Mouse (Mus musculus): ENCODE measurements around the gene Gstt2. TPM values are rescaled to one million over a fixed set of nuclear protein-coding genes. Genes with fewer than 3 reads are reported as not detected.
A peak's percentile ranks its signal among the peaks of the same experiment; 100 is the strongest.

Gstt2 gene
- polyA plus RNA-seq (2014; fragmentation: Nextera tagmentation; extraction: Ambion mirVana): 6.5 and 7.2 TPM in 2 replicates

DNA sequence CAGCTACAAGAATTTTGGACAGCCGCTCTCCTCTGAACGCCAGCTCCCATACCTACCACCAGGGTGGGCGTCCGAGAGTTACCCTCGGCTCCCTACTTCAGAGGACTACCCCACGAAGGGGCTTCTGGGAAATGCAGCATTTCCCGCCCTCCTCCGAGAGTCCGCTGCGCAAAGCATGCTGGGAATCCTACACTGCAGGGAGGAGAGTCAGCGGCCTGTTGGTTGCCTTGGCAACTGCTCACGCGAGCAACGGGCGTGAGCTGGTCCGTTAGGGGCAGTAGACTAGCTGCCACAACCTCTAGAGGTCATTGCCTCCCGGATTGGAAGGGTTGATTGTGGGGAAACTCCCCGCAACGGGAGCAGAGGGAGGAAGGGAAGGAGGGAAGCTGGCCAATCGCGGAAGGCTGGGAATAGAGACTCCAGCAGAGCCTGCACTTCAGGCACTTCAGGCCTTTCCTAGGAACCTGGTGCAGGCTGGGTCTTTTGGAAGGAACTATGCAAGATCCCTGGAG, at the start of gene Gstt2:
TSS of gene Gstt2 (minus strand) at position 177 of the 512 bp plus-strand sequence.
- peak within 1 kb of the TSS; percentile 33 for H3K4me3 ChIP-seq (ENCODE audit: low read depth, low read length)
- DNase-seq (ENCODE audit: low spot score) (peak; percentile 95), ATAC-seq (ENCODE audit: insufficient read depth, low FRiP score, low TSS enrichment) (peak; percentile 87)
- peaks cover 11% of the 10 kb centered on the region; the same call in 1 of the 2 replicates for H3K27me3 ChIP-seq (ENCODE audit: control insufficient read depth, insufficient read depth, low read length)
- WGBS: 0% methylated on average over 21 of the region's 21 CpGs
- H3K4me2 ChIP-seq (ENCODE audit: low read depth): peak within 1 kb of the TSS; percentile 45
- H3K9ac ChIP-seq (ENCODE audit: low read length): peak within 1 kb of the TSS; percentile 58
- H3K9me3 ChIP-seq (ENCODE audit: control insufficient read depth, low read length): no peaks in the 10 kb centered on the region
- H3K36me3 ChIP-seq (ENCODE audit: control insufficient read depth, insufficient read depth, low read length): no peaks in the 10 kb centered on the region
- H3K27ac ChIP-seq (ENCODE audit: low read depth, low read length): peak within 1 kb of the TSS; percentile 49
- H3K4me1 ChIP-seq (ENCODE audit: control insufficient read depth, insufficient read depth, low read length): peaks cover 8% of the 10 kb centered on the region; the same call in 1 of the 2 replicates

DNA sequence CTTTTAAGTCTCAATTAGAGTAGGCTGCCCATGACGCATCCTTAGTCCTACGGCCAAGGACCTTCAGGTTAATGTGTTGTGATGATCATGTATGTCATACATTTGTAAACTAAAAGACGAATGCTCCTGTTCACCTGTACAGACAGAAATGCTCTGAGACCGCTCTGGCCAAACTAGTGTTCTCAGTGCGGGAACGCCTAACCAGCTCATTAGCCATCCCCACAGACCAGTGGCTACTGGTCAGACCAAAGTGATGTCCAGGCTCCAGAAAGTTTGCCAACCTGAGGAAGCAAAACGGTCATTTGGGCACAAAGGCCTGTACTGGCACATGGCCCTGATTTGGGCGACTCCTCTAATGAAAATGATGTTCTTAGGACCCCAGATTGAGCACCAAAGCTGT, 47.5 kb upstream of the Gstt2 start:
- H3K27me3 ChIP-seq (ENCODE audit: control insufficient read depth, insufficient read depth, low read length): no peaks in the 10 kb centered on the region
- H3K27ac ChIP-seq (ENCODE audit: low read depth, low read length): no peak overlapping the region
- ATAC-seq (ENCODE audit: insufficient read depth, low FRiP score, low TSS enrichment) (no peak), DNase-seq (ENCODE audit: low spot score) (no peak)
- H3K9ac ChIP-seq (ENCODE audit: low read length): no peak overlapping the region
- no peak overlapping the region for H3K4me2 ChIP-seq (ENCODE audit: low read depth)
- H3K4me1 ChIP-seq (ENCODE audit: control insufficient read depth, insufficient read depth, low read length): no peaks in the 10 kb centered on the region
- H3K36me3 ChIP-seq (ENCODE audit: control insufficient read depth, insufficient read depth, low read length): no peaks in the 10 kb centered on the region
- H3K9me3 ChIP-seq (ENCODE audit: control insufficient read depth, low read length): no peaks in the 10 kb centered on the region
- WGBS: 95% methylated on average over 8 of the region's 8 CpGs
- no peak overlapping the region for H3K4me3 ChIP-seq (ENCODE audit: low read depth, low read length)

DNA sequence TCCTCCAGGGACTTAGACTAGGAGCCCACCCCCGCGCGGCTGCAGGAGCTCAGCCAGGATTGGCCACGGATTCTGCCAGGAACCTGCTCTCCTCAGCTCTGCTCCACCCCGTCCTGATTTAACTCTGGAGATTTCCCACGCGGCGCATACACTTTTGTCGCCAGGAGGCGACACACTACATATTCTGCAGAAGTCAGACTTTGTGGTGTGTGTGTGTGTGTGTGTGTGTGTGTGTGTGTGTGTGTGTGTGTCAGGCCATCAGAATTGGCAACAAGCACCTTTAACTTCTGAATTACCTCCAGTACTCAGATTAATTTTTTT, 46.0 kb upstream of the Gstt2 start:
- Histone ChIP-seq H3K4me3 (ENCODE audit: low read depth, low read length) (no peak overlapping the region), H3K9me3 (ENCODE audit: control insufficient read depth, low read length) (no peaks in the 10 kb centered on the region), H3K27ac (ENCODE audit: low read depth, low read length) (no peak overlapping the region), H3K27me3 (ENCODE audit: control insufficient read depth, insufficient read depth, low read length) (no peaks in the 10 kb centered on the region), H3K36me3 (ENCODE audit: control insufficient read depth, insufficient read depth, low read length) (no peaks in the 10 kb centered on the region), H3K9ac (ENCODE audit: low read length) (no peak overlapping the region), H3K4me1 (ENCODE audit: control insufficient read depth, insufficient read depth, low read length) (no peaks in the 10 kb centered on the region), H3K4me2 (ENCODE audit: low read depth) (peak overlapping the region; percentile 19; the same call in 1 of the 2 replicates)
- DNase-seq (ENCODE audit: low spot score) (peak; percentile 75), ATAC-seq (ENCODE audit: insufficient read depth, low FRiP score, low TSS enrichment) (no peak; the same call in 1 of the 2 replicates)
- under 1% methylated on average over 10 of the region's 10 CpGs for WGBS

DNA sequence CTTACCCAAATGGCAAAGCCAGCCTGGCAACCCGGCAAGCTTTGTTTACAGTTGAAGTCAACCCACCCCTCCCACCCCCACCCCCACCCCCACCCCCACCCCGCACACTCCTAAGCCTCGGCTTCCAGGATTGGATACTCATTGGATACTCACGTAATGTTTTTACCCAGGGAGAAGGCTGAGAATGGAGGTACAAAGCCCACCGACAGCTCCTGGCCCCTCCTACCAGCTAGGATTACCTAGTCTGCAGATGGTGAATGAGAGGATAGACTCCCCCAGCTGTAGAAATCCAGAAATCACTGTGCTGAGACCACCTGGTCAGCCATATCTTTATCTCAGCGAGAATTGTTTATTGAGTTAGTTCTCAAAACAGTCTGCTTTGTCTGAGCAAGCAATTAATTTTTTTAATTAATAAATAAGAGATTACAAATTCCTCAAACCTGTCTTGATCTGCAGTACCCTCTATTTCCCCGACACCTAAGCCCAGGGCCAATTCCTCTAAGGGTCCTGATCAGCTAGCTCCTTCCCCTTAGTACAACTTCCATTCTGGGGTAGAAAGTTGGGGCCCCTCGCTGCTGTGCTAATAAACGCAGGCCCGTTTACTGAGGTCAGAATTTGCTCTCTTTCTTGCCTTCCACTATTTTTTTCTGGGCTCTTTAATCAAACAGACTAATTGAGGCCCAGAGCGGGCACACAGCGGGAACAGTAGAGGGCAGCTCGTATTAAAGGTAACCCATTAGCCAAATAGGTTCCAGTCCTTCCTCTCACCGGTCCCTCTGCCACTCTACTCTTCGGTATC, 45.4 kb upstream of the Gstt2 start:
- Histone ChIP-seq H3K4me1 (ENCODE audit: control insufficient read depth, insufficient read depth, low read length) (no peaks in the 10 kb centered on the region), H3K9ac (ENCODE audit: low read length) (no peak overlapping the region), H3K27ac (ENCODE audit: low read depth, low read length) (no peak overlapping the region), H3K9me3 (ENCODE audit: control insufficient read depth, low read length) (no peaks in the 10 kb centered on the region), H3K27me3 (ENCODE audit: control insufficient read depth, insufficient read depth, low read length) (no peaks in the 10 kb centered on the region), H3K4me3 (ENCODE audit: low read depth, low read length) (no peak overlapping the region), H3K4me2 (ENCODE audit: low read depth) (peak overlapping the region; percentile 19; the same call in 1 of the 2 replicates), H3K36me3 (ENCODE audit: control insufficient read depth, insufficient read depth, low read length) (no peaks in the 10 kb centered on the region)
- DNase-seq (ENCODE audit: low spot score) (no peak), ATAC-seq (ENCODE audit: insufficient read depth, low FRiP score, low TSS enrichment) (peak; percentile 50; the same call in 1 of the 2 replicates)
- WGBS: 4% methylated on average over 15 of the region's 15 CpGs

DNA sequence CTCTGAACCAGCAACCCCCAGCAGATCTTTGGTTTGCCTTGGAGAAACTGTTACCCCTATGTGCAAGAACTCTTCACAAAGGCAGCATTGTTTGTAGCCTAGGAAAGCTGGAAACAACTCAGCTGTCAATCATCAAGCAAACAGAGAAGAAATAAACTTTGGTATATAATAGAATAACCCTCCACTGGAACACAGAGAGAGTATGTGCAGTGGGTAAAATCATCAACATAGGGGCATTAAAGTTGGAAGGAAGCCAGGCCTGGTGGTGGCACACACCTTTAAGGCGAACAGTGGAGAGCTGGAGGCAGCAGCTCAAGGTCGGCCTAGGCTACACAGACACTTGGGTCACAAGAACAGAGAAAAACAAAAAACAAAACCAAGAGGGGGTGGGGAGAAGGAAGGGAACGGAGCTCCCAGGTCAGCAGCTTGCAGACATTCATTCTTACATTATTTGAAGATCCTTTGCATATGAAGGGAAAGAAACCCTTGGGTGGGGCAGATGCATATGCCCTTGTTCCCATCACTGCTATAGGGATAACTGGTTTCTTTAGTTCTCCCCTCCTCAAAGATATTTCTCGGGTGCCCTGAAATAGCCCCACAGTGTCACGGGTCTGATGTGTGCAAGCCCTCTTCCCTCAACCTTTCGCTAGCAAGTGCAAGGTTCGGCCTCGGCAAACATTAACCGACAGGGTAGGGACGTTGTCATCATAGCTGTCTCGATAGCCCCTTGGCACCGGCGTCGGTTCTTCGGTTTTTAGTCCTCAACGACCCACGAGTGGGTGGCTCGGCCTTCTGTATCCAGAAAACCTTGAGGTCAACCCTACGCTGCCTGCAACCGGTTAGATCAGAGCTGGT, 44.6 kb upstream of the Gstt2 start:
- H3K9me3 ChIP-seq (ENCODE audit: control insufficient read depth, low read length): no peaks in the 10 kb centered on the region
- ATAC-seq (ENCODE audit: insufficient read depth, low FRiP score, low TSS enrichment) (no peak), DNase-seq (ENCODE audit: low spot score) (no peak)
- H3K4me3 ChIP-seq (ENCODE audit: low read depth, low read length): no peak overlapping the region
- no peaks in the 10 kb centered on the region for H3K36me3 ChIP-seq (ENCODE audit: control insufficient read depth, insufficient read depth, low read length)
- no peak overlapping the region for H3K4me2 ChIP-seq (ENCODE audit: low read depth)
- H3K9ac ChIP-seq (ENCODE audit: low read length): no peak overlapping the region
- no peak overlapping the region for H3K27ac ChIP-seq (ENCODE audit: low read depth, low read length)
- WGBS: 18% methylated on average over 20 of the region's 20 CpGs
- no peaks in the 10 kb centered on the region for H3K27me3 ChIP-seq (ENCODE audit: control insufficient read depth, insufficient read depth, low read length)
- no peaks in the 10 kb centered on the region for H3K4me1 ChIP-seq (ENCODE audit: control insufficient read depth, insufficient read depth, low read length)

DNA sequence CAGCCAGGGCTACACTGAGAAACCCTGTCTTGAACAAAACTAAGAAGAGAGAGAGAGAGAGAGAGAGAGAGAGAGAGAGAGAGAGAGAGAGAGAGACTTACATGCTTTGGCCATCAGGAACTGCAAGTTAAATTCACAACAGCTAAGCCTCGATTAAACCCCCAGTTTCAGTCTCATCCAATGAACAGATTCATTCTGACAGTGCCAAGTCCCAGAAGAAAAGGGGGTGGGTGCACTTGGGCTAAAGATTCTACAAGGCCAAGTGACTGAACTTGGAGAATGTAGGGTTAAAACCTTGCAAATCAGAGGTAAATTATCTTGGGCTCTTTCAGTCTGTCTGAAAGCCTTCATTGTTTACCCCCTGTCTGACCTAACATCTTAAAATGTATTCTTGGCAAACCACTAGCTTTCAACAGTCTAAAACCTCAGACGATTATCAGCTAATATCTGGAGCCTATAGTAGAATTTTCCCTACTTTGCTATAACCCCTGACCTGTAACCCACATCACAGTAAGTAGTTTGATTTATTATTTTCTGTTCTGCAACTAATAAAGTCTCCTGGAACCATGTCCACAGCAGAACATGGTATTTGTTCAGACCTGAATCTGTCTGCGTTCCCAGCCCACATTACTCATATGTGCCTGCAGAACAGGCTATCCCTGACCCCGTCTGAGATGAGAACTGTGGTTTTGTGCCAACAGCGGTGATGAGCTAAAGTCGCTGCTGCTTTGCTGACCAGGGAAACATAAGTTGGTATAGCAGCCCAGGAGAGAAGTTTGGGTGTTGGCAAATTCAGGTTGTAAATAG, 43.8 kb upstream of the Gstt2 start:
- Histone ChIP-seq H3K4me3 (ENCODE audit: low read depth, low read length) (no peak overlapping the region), H3K27me3 (ENCODE audit: control insufficient read depth, insufficient read depth, low read length) (no peaks in the 10 kb centered on the region), H3K36me3 (ENCODE audit: control insufficient read depth, insufficient read depth, low read length) (no peaks in the 10 kb centered on the region), H3K27ac (ENCODE audit: low read depth, low read length) (no peak overlapping the region), H3K9me3 (ENCODE audit: control insufficient read depth, low read length) (no peaks in the 10 kb centered on the region), H3K4me1 (ENCODE audit: control insufficient read depth, insufficient read depth, low read length) (no peaks in the 10 kb centered on the region), H3K9ac (ENCODE audit: low read length) (no peak overlapping the region), H3K4me2 (ENCODE audit: low read depth) (no peak overlapping the region)
- DNase-seq (ENCODE audit: low spot score) (no peak), ATAC-seq (ENCODE audit: insufficient read depth, low FRiP score, low TSS enrichment) (no peak)
- WGBS: 75% methylated on average over 6 of the region's 6 CpGs

DNA sequence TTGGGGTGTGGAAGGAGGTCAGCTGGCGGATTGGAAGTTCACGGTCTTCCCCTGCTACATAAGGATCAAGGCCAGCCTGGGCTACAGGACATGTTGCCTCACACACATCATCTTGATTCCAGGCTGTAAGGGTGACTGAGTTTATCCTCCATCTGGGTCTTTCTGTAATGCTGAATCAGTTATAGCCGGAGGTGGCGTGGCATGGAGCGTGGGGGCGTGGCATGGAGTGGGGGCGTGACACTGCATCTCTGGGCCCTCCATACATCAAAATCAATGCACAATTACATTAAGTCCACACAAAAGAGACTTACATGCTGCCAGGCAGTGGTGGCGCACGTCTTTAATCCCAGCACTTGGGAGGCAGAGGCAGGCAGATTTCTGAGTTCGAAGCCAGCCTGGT, 43.1 kb upstream of the Gstt2 start:
- no peak overlapping the region for H3K27ac ChIP-seq (ENCODE audit: low read depth, low read length)
- no peaks in the 10 kb centered on the region for H3K36me3 ChIP-seq (ENCODE audit: control insufficient read depth, insufficient read depth, low read length)
- no peaks in the 10 kb centered on the region for H3K27me3 ChIP-seq (ENCODE audit: control insufficient read depth, insufficient read depth, low read length)
- H3K9me3 ChIP-seq (ENCODE audit: control insufficient read depth, low read length): no peaks in the 10 kb centered on the region
- no peak overlapping the region for H3K9ac ChIP-seq (ENCODE audit: low read length)
- H3K4me3 ChIP-seq (ENCODE audit: low read depth, low read length): no peak overlapping the region
- H3K4me1 ChIP-seq (ENCODE audit: control insufficient read depth, insufficient read depth, low read length): no peaks in the 10 kb centered on the region
- no peak overlapping the region for H3K4me2 ChIP-seq (ENCODE audit: low read depth)
- ATAC-seq (ENCODE audit: insufficient read depth, low FRiP score, low TSS enrichment): no peak
- no peak for DNase-seq (ENCODE audit: low spot score)
- 93% methylated on average over 10 of the region's 10 CpGs for WGBS

DNA sequence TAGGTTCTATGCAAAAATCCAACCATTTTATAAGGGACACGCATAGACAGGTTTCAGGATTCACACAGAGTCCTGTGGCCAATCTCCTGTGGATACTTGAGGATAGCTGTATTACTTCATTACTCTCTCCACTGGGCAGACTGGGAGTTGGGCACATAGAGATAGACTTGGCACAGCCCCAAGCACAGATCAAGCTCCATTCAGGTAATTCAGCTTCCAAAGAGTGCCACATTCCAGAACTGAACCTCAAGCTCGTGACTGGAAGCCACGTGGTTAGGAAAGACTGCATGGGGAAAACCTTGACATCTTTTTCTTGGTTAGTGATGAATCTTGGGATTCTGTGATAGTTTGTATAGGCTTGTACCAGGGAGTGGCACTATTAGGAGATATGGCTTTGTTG, 41.6 kb upstream of the Gstt2 start:
- no peak overlapping the region for H3K9ac ChIP-seq (ENCODE audit: low read length)
- DNase-seq (ENCODE audit: low spot score) (no peak), ATAC-seq (ENCODE audit: insufficient read depth, low FRiP score, low TSS enrichment) (no peak)
- peaks cover under 1% of the 10 kb centered on the region; the same call in 1 of the 2 replicates for H3K4me1 ChIP-seq (ENCODE audit: control insufficient read depth, insufficient read depth, low read length)
- H3K4me2 ChIP-seq (ENCODE audit: low read depth): no peak overlapping the region
- H3K36me3 ChIP-seq (ENCODE audit: control insufficient read depth, insufficient read depth, low read length): no peaks in the 10 kb centered on the region
- H3K4me3 ChIP-seq (ENCODE audit: low read depth, low read length): no peak overlapping the region
- 91% methylated on average over 3 of the region's 3 CpGs for WGBS
- no peaks in the 10 kb centered on the region for H3K9me3 ChIP-seq (ENCODE audit: control insufficient read depth, low read length)
- no peak overlapping the region for H3K27ac ChIP-seq (ENCODE audit: low read depth, low read length)
- no peaks in the 10 kb centered on the region for H3K27me3 ChIP-seq (ENCODE audit: control insufficient read depth, insufficient read depth, low read length)

Data from neural tube, embryonic 11.5 days (tissue).